Mouse (Mus musculus): ENCODE measurements around the gene Olfr683. TPM values are rescaled to one million over a fixed set of nuclear protein-coding genes. Genes with fewer than 3 reads are reported as not detected.
"Not testable (repeated sequence)": the region's sequence is repeated elsewhere in the genome, so short reads cannot be mapped to it uniquely, and the experiment has no call there.

The Olfr683 gene
- not detected in 2 replicates for polyA plus RNA-seq (2015; fragmentation: Nextera tagmentation; extraction: Ambion mirVana)

- H3K36me3 ChIP-seq (ENCODE audit: control insufficient read depth, insufficient read depth): no peaks in the 10 kb centered on the region
- no peaks in the 10 kb centered on the region for H3K9me3 ChIP-seq (ENCODE audit: control insufficient read depth)
- H3K27me3 ChIP-seq (replicated peaks; ENCODE audit: control insufficient read depth, insufficient read depth, low read length): no peaks in the 10 kb centered on the region
- no peaks in the 10 kb centered on the region for H3K4me1 ChIP-seq (replicated peaks; ENCODE audit: control insufficient read depth, insufficient read depth, low read length)
- TF ChIP-seq CTCF (IDR thresholded peaks at IDR 0.05; ENCODE audit: low read depth): no peak
- ATAC-seq: no peak
- H3K9ac ChIP-seq (ENCODE audit: low read depth, low read length): no peak within 1 kb of the TSS
- WGBS: 61% methylated on average over 1 of the region's 1 CpGs
- no peak within 1 kb of the TSS for H3K4me2 ChIP-seq (replicated peaks; ENCODE audit: low read depth)
- H3K4me3 ChIP-seq (ENCODE audit: low read depth, low read length): no peak within 1 kb of the TSS
- no peak within 1 kb of the TSS for H3K27ac ChIP-seq (ENCODE audit: low read depth, low read length)
Measured at GRCm38 (mm10) chr7:105146912-105147311, at the start of gene Olfr683. Olfr683 (minus strand) TSS chr7:105147012.

- Histone ChIP-seq H3K4me3 (ENCODE audit: low read depth, low read length) (no peak within 1 kb of the TSS), H3K27me3 (replicated peaks; ENCODE audit: control insufficient read depth, insufficient read depth, low read length) (no peaks in the 10 kb centered on the region), H3K9me3 (ENCODE audit: control insufficient read depth) (no peaks in the 10 kb centered on the region), H3K36me3 (ENCODE audit: control insufficient read depth, insufficient read depth) (no peaks in the 10 kb centered on the region), H3K27ac (ENCODE audit: low read depth, low read length) (no peak within 1 kb of the TSS), H3K4me2 (replicated peaks; ENCODE audit: low read depth) (no peak within 1 kb of the TSS), H3K4me1 (replicated peaks; ENCODE audit: control insufficient read depth, insufficient read depth, low read length) (no peaks in the 10 kb centered on the region), H3K9ac (ENCODE audit: low read depth, low read length) (no peak within 1 kb of the TSS)
- TF ChIP-seq CTCF (IDR thresholded peaks at IDR 0.05; ENCODE audit: low read depth): no peak
- WGBS: 66% methylated on average over 1 of the region's 1 CpGs
- ATAC-seq: no peak
Measured at GRCm38 (mm10) chr7:105185912-105186311, 39.1 kb upstream of the Olfr683 start, which contains the start of gene Olfr685. Olfr685 (minus strand) TSS chr7:105186012.

- Histone ChIP-seq H3K9me3 (ENCODE audit: control insufficient read depth) (no peaks in the 10 kb centered on the region), H3K4me1 (replicated peaks; ENCODE audit: control insufficient read depth, insufficient read depth, low read length) (no peaks in the 10 kb centered on the region), H3K4me3 (ENCODE audit: low read depth, low read length) (no peak overlapping the region), H3K36me3 (ENCODE audit: control insufficient read depth, insufficient read depth) (no peaks in the 10 kb centered on the region), H3K4me2 (replicated peaks; ENCODE audit: low read depth) (no peak overlapping the region), H3K27me3 (replicated peaks; ENCODE audit: control insufficient read depth, insufficient read depth, low read length) (no peaks in the 10 kb centered on the region), H3K27ac (ENCODE audit: low read depth, low read length) (no peak overlapping the region), H3K9ac (ENCODE audit: low read depth, low read length) (no peak overlapping the region)
- ATAC-seq: no peak
- TF ChIP-seq CTCF (IDR thresholded peaks at IDR 0.05; ENCODE audit: low read depth): peak; percentile 74
- WGBS: 45% methylated on average over 4 of the region's 4 CpGs
Measured at GRCm38 (mm10) chr7:105170773-105171172, 24.0 kb upstream of the Olfr683 start.

GRCm38 (mm10) chr7:105163553-105163952 lies 16.7 kb upstream of the Olfr683 start, which contains the start of gene Olfr684:
Olfr684 (minus strand) TSS chr7:105163653.
- H3K4me3 ChIP-seq (ENCODE audit: low read depth, low read length): no peak within 1 kb of the TSS
- no peak for ATAC-seq
- no peak within 1 kb of the TSS for H3K9ac ChIP-seq (ENCODE audit: low read depth, low read length)
- no peak within 1 kb of the TSS for H3K4me2 ChIP-seq (replicated peaks; ENCODE audit: low read depth)
- TF ChIP-seq CTCF (IDR thresholded peaks at IDR 0.05; ENCODE audit: low read depth): no peak
- H3K27ac ChIP-seq (ENCODE audit: low read depth, low read length): no peak within 1 kb of the TSS
- H3K27me3 ChIP-seq (replicated peaks; ENCODE audit: control insufficient read depth, insufficient read depth, low read length): no peaks in the 10 kb centered on the region
- H3K9me3 ChIP-seq (ENCODE audit: control insufficient read depth): no peaks in the 10 kb centered on the region
- WGBS: 44% methylated on average over 1 of the region's 1 CpGs
- no peaks in the 10 kb centered on the region for H3K4me1 ChIP-seq (replicated peaks; ENCODE audit: control insufficient read depth, insufficient read depth, low read length)
- H3K36me3 ChIP-seq (ENCODE audit: control insufficient read depth, insufficient read depth): no peaks in the 10 kb centered on the region

GRCm38 (mm10) chr7:105141275-105141674 lies 5.5 kb downstream of the Olfr683 start:
- Histone ChIP-seq H3K4me3 (ENCODE audit: low read depth, low read length) (no peak overlapping the region), H3K27me3 (replicated peaks; ENCODE audit: control insufficient read depth, insufficient read depth, low read length) (no peaks in the 10 kb centered on the region), H3K4me2 (replicated peaks; ENCODE audit: low read depth) (no peak overlapping the region), H3K36me3 (ENCODE audit: control insufficient read depth, insufficient read depth) (no peaks in the 10 kb centered on the region), H3K9ac (ENCODE audit: low read depth, low read length) (no peak overlapping the region), H3K4me1 (replicated peaks; ENCODE audit: control insufficient read depth, insufficient read depth, low read length) (no peaks in the 10 kb centered on the region), H3K9me3 (ENCODE audit: control insufficient read depth) (no peaks in the 10 kb centered on the region), H3K27ac (ENCODE audit: low read depth, low read length) (no peak overlapping the region)
- no peak for TF ChIP-seq CTCF (IDR thresholded peaks at IDR 0.05; ENCODE audit: low read depth)
- 73% methylated on average over 2 of the region's 2 CpGs for WGBS
- no peak for ATAC-seq

GRCm38 (mm10) chr7:105116536-105116935 lies 30.3 kb downstream of the Olfr683 start, which contains the start of gene Olfr681:
Olfr681 (plus strand) TSS chr7:105116836.
- Histone ChIP-seq H3K9me3 (ENCODE audit: control insufficient read depth) (no peaks in the 10 kb centered on the region), H3K36me3 (ENCODE audit: control insufficient read depth, insufficient read depth) (no peaks in the 10 kb centered on the region), H3K4me2 (replicated peaks; ENCODE audit: low read depth) (no peak within 1 kb of the TSS), H3K27me3 (replicated peaks; ENCODE audit: control insufficient read depth, insufficient read depth, low read length) (no peaks in the 10 kb centered on the region), H3K9ac (ENCODE audit: low read depth, low read length) (no peak within 1 kb of the TSS), H3K4me3 (ENCODE audit: low read depth, low read length) (no peak within 1 kb of the TSS), H3K27ac (ENCODE audit: low read depth, low read length) (no peak within 1 kb of the TSS), H3K4me1 (replicated peaks; ENCODE audit: control insufficient read depth, insufficient read depth, low read length) (no peaks in the 10 kb centered on the region)
- no peak for ATAC-seq
- no peak for TF ChIP-seq CTCF (IDR thresholded peaks at IDR 0.05; ENCODE audit: low read depth)

- not testable (repeated sequence) for H3K4me3 ChIP-seq (ENCODE audit: low read depth, low read length); ATAC-seq; H3K36me3 ChIP-seq (ENCODE audit: control insufficient read depth, insufficient read depth); H3K9ac ChIP-seq (ENCODE audit: low read depth, low read length); H3K4me2 ChIP-seq (replicated peaks; ENCODE audit: low read depth); H3K9me3 ChIP-seq (ENCODE audit: control insufficient read depth); H3K27ac ChIP-seq (ENCODE audit: low read depth, low read length); H3K27me3 ChIP-seq (replicated peaks; ENCODE audit: control insufficient read depth, insufficient read depth, low read length); H3K4me1 ChIP-seq (replicated peaks; ENCODE audit: control insufficient read depth, insufficient read depth, low read length)
Measured at GRCm38 (mm10) chr7:105092717-105093116, 54.1 kb downstream of the Olfr683 start, which contains the start of gene Olfr680-ps1. Olfr680-ps1 (minus strand) TSS chr7:105092817.

Other genes starting within 250 kb of the Olfr683 start
- gene Olfr667, start 225.5 kb downstream of the Olfr683 start, polyA plus RNA-seq (2015; fragmentation: Nextera tagmentation; extraction: Ambion mirVana): not detected in 2 replicates
- not detected in 2 replicates for gene Olfr668, start 219.0 kb downstream of the Olfr683 start, polyA plus RNA-seq (2015; fragmentation: Nextera tagmentation; extraction: Ambion mirVana)
- not detected in 2 replicates for gene Olfr669, start 212.8 kb downstream of the Olfr683 start, polyA plus RNA-seq (2015; fragmentation: Nextera tagmentation; extraction: Ambion mirVana)
- not detected in 2 replicates for gene Olfr670, start 184.4 kb downstream of the Olfr683 start, polyA plus RNA-seq (2015; fragmentation: Nextera tagmentation; extraction: Ambion mirVana)
- not detected in 2 replicates for gene Olfr671, start 167.9 kb downstream of the Olfr683 start, polyA plus RNA-seq (2015; fragmentation: Nextera tagmentation; extraction: Ambion mirVana)
- gene Olfr672, start 145.0 kb downstream of the Olfr683 start, polyA plus RNA-seq (2015; fragmentation: Nextera tagmentation; extraction: Ambion mirVana): not detected in 2 replicates
- not detected in 2 replicates for gene Olfr675, start 118.6 kb downstream of the Olfr683 start, polyA plus RNA-seq (2015; fragmentation: Nextera tagmentation; extraction: Ambion mirVana)
- not detected in 2 replicates for gene Olfr676, start 114.3 kb downstream of the Olfr683 start, polyA plus RNA-seq (2015; fragmentation: Nextera tagmentation; extraction: Ambion mirVana)
- gene Olfr677, start 95.6 kb downstream of the Olfr683 start, polyA plus RNA-seq (2015; fragmentation: Nextera tagmentation; extraction: Ambion mirVana): not detected in 2 replicates
- gene Olfr678, start 82.5 kb downstream of the Olfr683 start, polyA plus RNA-seq (2015; fragmentation: Nextera tagmentation; extraction: Ambion mirVana): not detected in 2 replicates
- gene Olfr679, start 65.8 kb downstream of the Olfr683 start, polyA plus RNA-seq (2015; fragmentation: Nextera tagmentation; extraction: Ambion mirVana): not detected in 2 replicates
- not detected in 2 replicates for gene Olfr680-ps1, start 54.2 kb downstream of the Olfr683 start, polyA plus RNA-seq (2015; fragmentation: Nextera tagmentation; extraction: Ambion mirVana)
- not detected in 2 replicates for gene Olfr681, start 30.2 kb downstream of the Olfr683 start, polyA plus RNA-seq (2015; fragmentation: Nextera tagmentation; extraction: Ambion mirVana)
- not detected in 2 replicates for gene Olfr684, start 16.6 kb upstream of the Olfr683 start, polyA plus RNA-seq (2015; fragmentation: Nextera tagmentation; extraction: Ambion mirVana)
- not detected in 2 replicates for gene Olfr685, start 39.0 kb upstream of the Olfr683 start, polyA plus RNA-seq (2015; fragmentation: Nextera tagmentation; extraction: Ambion mirVana)
- not detected in 2 replicates for gene Olfr686, start 60.5 kb upstream of the Olfr683 start, polyA plus RNA-seq (2015; fragmentation: Nextera tagmentation; extraction: Ambion mirVana)
- gene Olfr688, start 141.1 kb upstream of the Olfr683 start, polyA plus RNA-seq (2015; fragmentation: Nextera tagmentation; extraction: Ambion mirVana): not detected in 2 replicates
- gene Olfr689, start 164.2 kb upstream of the Olfr683 start, polyA plus RNA-seq (2015; fragmentation: Nextera tagmentation; extraction: Ambion mirVana): not detected in 2 replicates
- not detected in 2 replicates for gene Olfr690, start 187.1 kb upstream of the Olfr683 start, polyA plus RNA-seq (2015; fragmentation: Nextera tagmentation; extraction: Ambion mirVana)
- gene Olfr691, start 195.3 kb upstream of the Olfr683 start, polyA plus RNA-seq (2015; fragmentation: Nextera tagmentation; extraction: Ambion mirVana): not detected in 2 replicates
- gene Olfr692, start 221.2 kb upstream of the Olfr683 start, polyA plus RNA-seq (2015; fragmentation: Nextera tagmentation; extraction: Ambion mirVana): not detected in 2 replicates
- gene Gm5901, start 228.0 kb upstream of the Olfr683 start, polyA plus RNA-seq (2015; fragmentation: Nextera tagmentation; extraction: Ambion mirVana): not detected in 2 replicates